ENCODE assay signal across 9 mouse cellular contexts in the genomic region with DNA sequence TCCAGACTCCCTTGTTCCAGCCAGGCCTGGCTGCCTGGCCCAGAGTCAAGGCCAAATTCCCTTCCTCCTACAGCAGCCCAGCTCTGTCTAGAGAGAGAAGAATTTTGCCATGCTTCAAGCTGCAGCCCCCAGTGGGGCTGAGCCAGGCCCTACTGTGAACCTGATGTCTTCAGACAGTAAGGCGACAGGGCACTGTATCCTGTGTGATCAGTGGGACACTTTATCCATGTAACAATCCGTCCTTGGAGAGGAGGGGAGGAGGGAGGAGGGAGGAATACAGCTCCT. TPM values are rescaled to one million over a fixed set of nuclear protein-coding genes. Genes with fewer than 3 reads are reported as not detected.
A peak's percentile ranks its signal among the peaks of the same experiment; 100 is the strongest.
DNase-seq lines count a peak whose midpoint lies in the region; ATAC-seq and TF ChIP-seq lines count a peak whose summit lies in the region.
"Had no signal": no experiment of that assay in that cellular context is flagged by ENCODE, and none has a peak within 500 bp of the region (broad histone marks: within the 10 kb centered on the region; RNA-seq: fewer than 3 reads in every experiment).

No protein-coding gene starts in this region.

- H3K9ac ChIP-seq in kidney, postnatal 0 days (ENCODE audit: low read depth, low read length) = no peak overlapping the region
- H3K9ac ChIP-seq in forebrain, embryonic 11.5 days (ENCODE audit: low read length) = no peak overlapping the region

- no peaks in the 10 kb centered on the region for H3K36me3 ChIP-seq in kidney, postnatal 0 days (ENCODE audit: insufficient read depth, low read length)
- no peaks in the 10 kb centered on the region for H3K36me3 ChIP-seq in limb, embryonic 10.5 days
- no peaks in the 10 kb centered on the region for H3K36me3 ChIP-seq in forebrain, embryonic 11.5 days (ENCODE audit: control insufficient read depth, insufficient read depth, low read length)
- H3K36me3 ChIP-seq: G1E had no signal

- ATAC-seq in kidney, postnatal 0 days (replicated peaks; ENCODE audit: low FRiP score, low read depth) = no peak
- no peak for ATAC-seq in megakaryocyte-erythroid progenitor cell, adult 5-6 weeks (replicated peaks; ENCODE audit: low FRiP score, low TSS enrichment, poor library complexity, severe bottlenecking)
- no peak for ATAC-seq in forebrain, embryonic 11.5 days (replicated peaks; ENCODE audit: low FRiP score)

- H3K27me3 ChIP-seq in kidney, postnatal 0 days (ENCODE audit: insufficient read depth, low read length) = no peaks in the 10 kb centered on the region
- H3K27me3 ChIP-seq in limb, embryonic 10.5 days (ENCODE audit: low read depth, poor library complexity, severe bottlenecking) = no peaks in the 10 kb centered on the region
- H3K27me3 ChIP-seq in forebrain, embryonic 11.5 days (ENCODE audit: control insufficient read depth, insufficient read depth, low read length) = no peaks in the 10 kb centered on the region

- TF ChIP-seq CTCF in kidney, postnatal 0 days (IDR thresholded peaks at IDR 0.05; ENCODE audit: low read depth) = no peak

- no peak overlapping the region for H3K4me3 ChIP-seq in kidney, postnatal 0 days (replicated peaks; ENCODE audit: low read depth, low read length)
- no peak overlapping the region for H3K4me3 ChIP-seq in limb, embryonic 10.5 days
- H3K4me3 ChIP-seq in forebrain, embryonic 11.5 days (ENCODE audit: low read depth, low read length) = no peak overlapping the region

- H3K27ac ChIP-seq in kidney, postnatal 0 days = no peak overlapping the region
- peak overlapping the region; percentile 92 for H3K27ac ChIP-seq in limb, embryonic 10.5 days
- H3K27ac ChIP-seq in forebrain, embryonic 11.5 days (ENCODE audit: low read depth, low read length) = no peak overlapping the region

- H3K9me3 ChIP-seq in kidney, postnatal 0 days (replicated peaks; ENCODE audit: low read length) = no peaks in the 10 kb centered on the region
- H3K9me3 ChIP-seq in limb, embryonic 10.5 days (replicated peaks) = no peaks in the 10 kb centered on the region
- no peaks in the 10 kb centered on the region for H3K9me3 ChIP-seq in forebrain, embryonic 11.5 days (ENCODE audit: control insufficient read depth, low read length)
- H3K9me3 ChIP-seq: G1E had no signal

- WGBS in kidney, postnatal 0 days = 42% methylated on average over 2 of the region's 2 CpGs
- WGBS in limb, embryonic 10.5 days = 55% methylated on average over 2 of the region's 2 CpGs
- WGBS in forebrain, embryonic 11.5 days = 65% methylated on average over 2 of the region's 2 CpGs

- DNase-seq in kidney, postnatal 0 days (ENCODE audit: low spot score) = peak; percentile 36
- DNase-seq in kidney, adult 9 months = no peak
- DNase-seq in cerebellum, adult 11-12 months = peak; percentile 73
- DNase-seq in gastrocnemius, postnatal 14 days = peak; percentile 47
- no peak for DNase-seq in limb, embryonic 10.5 days (ENCODE audit: low spot score)
- no peak for DNase-seq in forebrain, embryonic 11.5 days (ENCODE audit: low spot score)
- no peak for DNase-seq in spleen, adult 12 weeks (ENCODE audit: low spot score)

- H3K4me1 ChIP-seq in kidney, postnatal 0 days (replicated peaks; ENCODE audit: insufficient read depth, low read length) = peaks cover 12% of the 10 kb centered on the region
- peaks cover 48% of the 10 kb centered on the region for H3K4me1 ChIP-seq in limb, embryonic 10.5 days
- H3K4me1 ChIP-seq in forebrain, embryonic 11.5 days (replicated peaks; ENCODE audit: control insufficient read depth, insufficient read depth, low read length) = 0 out of 2 replicates have a peak, but pooled peaks cover 2% of the 10 kb centered on the region

- intact Hi-C loops in gastrocnemius, postnatal 14 days (cut with DNase I; ENCODE audit: low total_unique reads) = no loop called here

- no peak overlapping the region for H3K4me2 ChIP-seq in kidney, postnatal 0 days (ENCODE audit: low read length)
- H3K4me2 ChIP-seq in forebrain, embryonic 11.5 days (ENCODE audit: low read depth, low read length, severe bottlenecking) = no peak overlapping the region

RNA-seq across cellular contexts. Expression of a gene that starts 1.4 kb away (rescaled TPM):
- polyA plus RNA-seq in kidney, postnatal 0 days (2015; fragmentation: Nextera tagmentation; extraction: Ambion mirVana) = 36.5 and 41.4 TPM in 2 replicates
- total RNA-seq in gastrocnemius, postnatal 14 days (2021) = 10 to 100 TPM; 42.8 to 46.3 TPM
- 44.0 and 49.7 TPM in 2 replicates for polyA plus RNA-seq in limb, embryonic 10.5 days (2016; fragmentation: Nextera tagmentation; extraction: Ambion mirVana)
- total RNA-seq in megakaryocyte-erythroid progenitor cell, adult 5-6 weeks (2014; fragmentation: Nextera tagmentation) = 3.2 and 5.9 TPM in 2 replicates
- total RNA-seq in megakaryocyte-erythroid progenitor cell, adult 5-6 weeks (2017) = 3.2 TPM in 2 replicates
- polyA plus RNA-seq in forebrain, embryonic 11.5 days (2014; fragmentation: Nextera tagmentation; extraction: Ambion mirVana) = 51.5 and 52.2 TPM in 2 replicates

Comparison
In these comparisons a context has a peak if more than half of its experiments do, and no peak if none do; other contexts are left out.
1. DNase-seq: peak in kidney, postnatal 0 days (single experiment), cerebellum, adult 11-12 months (single experiment) and gastrocnemius, postnatal 14 days (single experiment); none in kidney, adult 9 months (single experiment), limb, embryonic 10.5 days (single experiment), forebrain, embryonic 11.5 days (single experiment) and spleen, adult 12 weeks (single experiment).